Mouse (Mus musculus) ES-E14 (cell line): Measurements from ENCODE around the gene Bcl3. TPM values are rescaled to one million over a fixed set of nuclear protein-coding genes. Genes with fewer than 3 reads are reported as not detected.
A peak's percentile ranks its signal among the peaks of the same experiment; 100 is the strongest.

Experiments
- DNase-seq: peaks from one replicate; pipeline ENCODE4 v3.0.0-alpha.2; 2013; ENCODE audit warnings: low read depth, low spot score
- H3K27ac ChIP-seq: 2 replicates; pipeline ENCODE4 v1.5.1; 2012; ENCODE audit warnings: low read depth, mild to moderate bottlenecking, low read length, moderate library complexity, mixed read lengths; ENCODE audit not compliant: poor library complexity, insufficient read depth, severe bottlenecking
- H3K36me3 ChIP-seq: 2 replicates; pipeline ENCODE4 v1.6.1; 2012; ENCODE audit warnings: mild to moderate bottlenecking, low read length, moderate library complexity, mixed read lengths; ENCODE audit not compliant: control insufficient read depth, poor library complexity, insufficient read depth, severe bottlenecking
- H3K4me1 ChIP-seq, 2 experiments: fragments of 150-350 bp in 1 of 2; sonication (generic) in 1 of 2; 2 replicates each; pipeline ENCODE4 v1.6.1; 2012; ENCODE audit warnings: low read length in 2 of 2, mild to moderate bottlenecking in 1 of 2, mixed read lengths in 1 of 2; ENCODE audit not compliant: control insufficient read depth in 2 of 2, insufficient read depth in 2 of 2, poor library complexity in 1 of 2
- H3K4me3 ChIP-seq, 2 experiments: fragments of 150-350 bp in 1 of 2; sonication (generic) in 1 of 2; 2 replicates each; pipeline ENCODE4 v1.5.1; 2012; ENCODE audit warnings: low read length in 2 of 2, low read depth in 1 of 2, mild to moderate bottlenecking in 1 of 2, mixed read lengths in 1 of 2; ENCODE audit not compliant: insufficient read depth in 1 of 2, poor library complexity in 1 of 2, severe bottlenecking in 1 of 2
- H3K9ac ChIP-seq: 2 replicates; pipeline ENCODE4 v1.6.1; 2012; ENCODE audit warnings: low read depth, mild to moderate bottlenecking, low read length, mixed read lengths; ENCODE audit not compliant: poor library complexity, insufficient read depth, severe bottlenecking
- H3K9me3 ChIP-seq: fragments of 150-350 bp; sonication (generic); 2 replicates; pipeline ENCODE4 v1.6.1; 2012; ENCODE audit warnings: low read depth, mild to moderate bottlenecking, low read length; ENCODE audit not compliant: control insufficient read depth, insufficient read depth
- CHD2 ChIP-seq: IDR thresholded peaks from 2 replicates; pipeline ENCODE4 v1.6.1; 2014; ENCODE audit warnings: mild to moderate bottlenecking, low read depth, low read length, inconsistent platforms
- HCFC1 ChIP-seq: IDR thresholded peaks from 2 replicates; pipeline ENCODE4 v1.6.1; 2012; ENCODE audit warnings: low read length, inconsistent platforms, borderline replicate concordance; ENCODE audit not compliant: insufficient read depth
- MAFK ChIP-seq: IDR thresholded peaks from 2 replicates; pipeline ENCODE4 v1.6.1; 2014; ENCODE audit warnings: mild to moderate bottlenecking, low read depth, low read length, inconsistent platforms; ENCODE audit not compliant: insufficient read depth
- ZC3H11A ChIP-seq: IDR thresholded peaks from 2 replicates; pipeline ENCODE4 v1.6.1; 2012; ENCODE audit warnings: low read depth, mild to moderate bottlenecking, inconsistent platforms, low read length, borderline replicate concordance
- ZNF384 ChIP-seq: IDR thresholded peaks from 2 replicates; pipeline ENCODE4 v1.6.1; 2012; ENCODE audit warnings: low read depth, low read length, inconsistent platforms
- in situ Hi-C, 2 experiments: fragments of 600-800 bp; cut with MboI; formaldehyde crosslinking; loops; one replicate each; pipeline ENCODE4 v1.15.1; 2025; ENCODE audit warnings: low sequenced_read_pairs in 2 of 2, inconsistent platforms in 1 of 2; ENCODE audit not compliant: unreplicated experiment in 2 of 2
- total RNA-seq: library from RNA; depleted of rRNA; stranded (reverse); fragments of 300-350 nt; gene quantifications from 2 replicates; pipeline ENCODE4 v1.2.3, GENCODE M21; 2012

The Bcl3 gene
- total RNA-seq, 1 experiment, result 14.3 TPM

DNA sequence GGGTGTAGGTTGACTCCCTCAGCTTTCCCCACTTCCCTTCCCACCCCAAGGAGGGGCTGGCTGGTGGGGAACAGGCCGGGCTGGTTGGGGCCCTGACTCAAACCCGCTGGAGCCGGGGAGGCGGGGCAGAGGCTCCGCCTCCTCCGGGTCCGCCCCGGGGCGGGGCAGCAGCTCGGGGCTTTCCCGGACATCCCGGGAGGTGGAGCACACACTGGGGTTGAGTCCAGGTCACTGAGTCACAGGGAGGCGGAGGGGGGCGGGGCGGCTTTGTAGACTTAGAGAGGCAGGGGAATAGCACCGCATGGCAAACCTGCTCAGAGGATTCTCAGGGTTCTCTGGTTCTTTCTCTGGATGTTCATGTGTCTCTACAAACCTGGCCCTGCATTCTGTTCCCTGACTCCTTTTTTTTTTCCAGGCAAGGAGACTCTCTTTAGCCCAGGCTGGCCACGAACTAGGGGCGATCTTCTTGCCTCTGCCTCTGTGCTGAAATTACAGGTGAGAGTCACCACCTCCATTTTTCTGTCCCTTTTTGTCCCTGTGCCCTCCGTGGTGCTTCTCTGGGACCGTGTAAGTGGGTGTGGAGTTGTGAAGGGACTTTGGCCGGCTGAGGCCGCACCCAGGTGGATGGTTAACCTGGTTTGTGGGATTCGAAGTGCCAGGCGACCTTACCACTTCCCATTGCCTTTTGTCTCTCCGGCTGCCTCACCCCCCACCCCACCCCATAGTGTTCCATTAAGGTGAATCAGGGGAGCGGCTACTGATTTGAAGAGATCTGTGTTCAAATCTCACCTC lies 1.8 kb upstream of the Bcl3 start:
- Histone ChIP-seq H3K4me3 (peak overlapping the region; percentile 44 to 63), H3K9me3 (no peaks in the 10 kb centered on the region), H3K9ac (peak overlapping the region; percentile 72; the same call in 1 of the 2 replicates), H3K36me3 (no peaks in the 10 kb centered on the region), H3K27ac (peak overlapping the region; percentile 91), H3K4me1 (peaks cover 2 to 19% of the 10 kb centered on the region in 2 experiments; a peak in 3 of 4 replicates)
- in situ Hi-C loops, result no loop called here
- TF ChIP-seq HCFC1 (no peak), ZNF384 (0 out of 2 replicates have a peak, but pooled peaks have one; percentile 54)
- peak; percentile 96 for DNase-seq

DNA sequence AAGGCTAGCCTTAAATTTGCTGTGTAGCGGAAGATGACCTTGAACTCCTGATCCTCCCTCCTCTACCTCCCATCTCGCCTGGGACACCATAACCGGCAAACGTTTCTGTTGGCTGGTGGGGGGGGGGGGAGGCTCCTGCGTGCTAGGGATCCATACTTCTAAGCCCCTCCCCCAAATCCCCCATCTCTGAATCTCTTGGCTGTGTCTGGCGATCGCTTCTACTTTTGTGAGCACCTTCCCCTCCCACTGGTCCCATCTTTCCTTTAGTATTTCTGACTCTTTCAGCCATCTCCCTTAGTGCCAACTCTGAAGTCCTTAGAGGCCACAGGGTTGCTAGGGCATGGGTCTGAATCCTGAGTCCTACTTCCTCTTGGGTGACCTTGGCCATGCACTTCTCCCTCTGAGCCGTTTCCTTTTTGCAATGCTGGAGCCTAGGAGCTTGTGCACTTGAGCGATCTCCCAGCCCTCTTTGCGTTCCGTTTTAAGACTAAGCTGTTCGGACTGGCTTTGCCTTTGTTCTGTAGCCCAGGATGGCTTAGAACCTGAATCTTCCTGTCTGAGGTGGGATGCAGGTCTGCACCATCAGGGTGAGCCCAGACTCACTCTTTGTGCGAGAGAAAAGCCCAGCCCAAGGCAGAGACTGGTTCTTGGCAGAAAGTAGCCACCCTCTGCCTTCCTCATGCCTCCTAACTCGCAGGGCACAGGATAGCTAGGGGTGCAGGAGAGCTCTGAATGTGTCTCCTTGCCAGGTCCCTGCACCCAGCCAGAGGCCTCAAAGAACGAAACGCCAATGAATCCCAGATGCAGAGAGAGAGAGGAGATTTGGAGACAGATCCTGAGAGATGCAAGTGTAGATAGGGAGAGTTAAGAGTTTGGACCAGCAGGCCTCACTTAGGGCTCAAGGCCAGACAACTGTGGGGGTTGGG lies 949 bp upstream of the Bcl3 start:
- Histone ChIP-seq H3K36me3 (peaks cover 5% of the 10 kb centered on the region; the same call in 1 of the 2 replicates), H3K4me1 (peaks cover 2 to 25% of the 10 kb centered on the region in 2 experiments; a peak in 3 of 4 replicates), H3K4me3 (peak overlapping the region; percentile 21 to 43), H3K9ac (peak overlapping the region; percentile 46; the same call in 1 of the 2 replicates), H3K27ac (peak overlapping the region; percentile 91), H3K9me3 (no peaks in the 10 kb centered on the region)
- no peak for DNase-seq
- no peak for TF ChIP-seq ZNF384
- no peak for TF ChIP-seq HCFC1
- no peak for TF ChIP-seq ZC3H11A
- TF ChIP-seq CHD2, result no peak
- no peak for TF ChIP-seq MAFK
- in situ Hi-C loops, result no loop called here

DNA sequence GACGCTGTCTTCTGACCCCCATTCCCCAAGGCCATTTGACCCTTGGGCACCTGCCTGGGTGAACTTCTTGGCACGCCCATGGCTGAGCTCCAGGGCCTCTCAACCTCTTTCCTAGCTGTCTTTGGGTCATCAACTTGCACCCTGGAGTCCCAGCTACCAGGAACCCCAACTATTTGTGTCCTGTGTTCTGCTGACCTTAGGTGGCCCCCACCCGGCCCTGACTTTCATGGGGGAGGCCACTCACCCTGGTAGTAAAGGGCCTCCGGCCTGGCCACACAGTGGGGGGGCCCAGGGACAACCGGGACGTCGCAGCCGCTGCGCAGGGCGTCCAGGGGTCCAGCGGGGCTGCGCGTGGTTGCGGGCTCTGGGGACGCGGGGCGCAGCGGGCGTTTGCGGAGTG lies 377 bp downstream of the Bcl3 start:
- DNase-seq, result no peak
- no peak for TF ChIP-seq MAFK
- TF ChIP-seq ZC3H11A, result no peak
- TF ChIP-seq HCFC1, result no peak
- no peak for TF ChIP-seq ZNF384
- no peak for TF ChIP-seq CHD2
- Histone ChIP-seq H3K9me3 (no peaks in the 10 kb centered on the region), H3K36me3 (peaks cover 6% of the 10 kb centered on the region; the same call in 1 of the 2 replicates), H3K4me3 (peak overlapping the region; percentile 70 to 77), H3K27ac (peak overlapping the region; percentile 91; the same call in 1 of the 2 replicates), H3K9ac (peak overlapping the region; percentile 75), H3K4me1 (peaks cover 9 to 30% of the 10 kb centered on the region in 2 experiments; a peak in 3 of 4 replicates)
- in situ Hi-C loops, result no loop called here

DNA sequence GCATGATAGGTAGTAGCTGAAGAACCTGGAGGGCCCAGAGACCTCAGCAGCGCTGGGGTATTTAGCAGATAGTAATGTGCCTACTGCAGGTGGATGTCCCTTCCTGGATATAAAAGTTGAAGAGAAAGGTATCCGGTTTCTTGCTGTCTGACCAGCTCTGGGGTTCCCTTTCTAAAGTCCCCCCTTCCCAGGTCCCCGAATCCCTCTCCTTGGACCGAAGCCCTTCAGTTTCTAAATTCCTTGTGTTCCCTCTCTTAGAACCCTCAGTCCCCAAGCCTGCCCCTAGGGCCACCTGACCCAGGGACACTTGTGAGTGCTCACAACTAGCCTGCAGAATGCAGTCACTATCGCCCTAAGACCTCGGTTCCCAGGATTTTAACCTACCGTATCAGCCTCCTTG lies 937 bp downstream of the Bcl3 start:
- no peak overlapping the region; the same call in 1 of the 2 replicates for H3K27ac ChIP-seq
- peaks cover 9 to 28% of the 10 kb centered on the region in 2 experiments; a peak in 3 of 4 replicates for H3K4me1 ChIP-seq
- peaks cover 6% of the 10 kb centered on the region; the same call in 1 of the 2 replicates for H3K36me3 ChIP-seq
- in situ Hi-C loops, result no loop called here
- H3K9me3 ChIP-seq, result no peaks in the 10 kb centered on the region
- peak overlapping the region; percentile 75; the same call in 1 of the 2 replicates for H3K9ac ChIP-seq
- DNase-seq, result no peak
- peak overlapping the region; percentile 70 to 77 for H3K4me3 ChIP-seq
- TF ChIP-seq HCFC1, result no peak
